Mouse (Mus musculus): ENCODE results near the gene Vmn2r55.
"Not testable (repeated sequence)": the region's sequence is repeated elsewhere in the genome, so short reads cannot be mapped to it uniquely, and the experiment has no call there.

The Vmn2r55 gene

GRCm38 (mm10) chr7:12684903-12685302 lies at the start of gene Vmn2r55:
Gene Vmn2r55 (minus strand): TSS chr7:12685003.
- DNase-seq (ENCODE audit: low read depth, low spot score) = not testable (repeated sequence)

DNA sequence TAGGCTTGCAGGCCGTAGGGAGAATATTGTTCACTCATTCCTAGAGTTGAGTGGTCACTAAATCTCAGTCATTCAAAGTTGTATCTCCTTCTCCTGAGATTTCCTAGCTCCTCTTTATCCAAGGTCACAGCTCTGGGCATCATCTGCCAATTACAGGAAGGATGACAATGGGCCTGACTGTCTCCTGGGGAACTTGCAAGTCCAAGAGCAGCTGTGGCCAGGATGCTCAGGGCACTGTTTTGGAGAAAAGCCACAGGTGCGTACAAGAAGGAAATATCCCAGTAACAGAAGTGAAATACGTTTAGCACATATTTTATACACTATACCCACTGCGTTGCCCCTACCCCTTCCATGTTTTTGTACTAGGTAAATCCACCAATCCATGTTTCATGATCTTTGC lies 44.6 kb downstream of the Vmn2r55 start, which contains the start of gene Vmn2r54:
Vmn2r54 (minus strand) TSS at position 101 of the 400 bp plus-strand sequence.
- DNase-seq (ENCODE audit: low read depth, low spot score) = not testable (repeated sequence)

DNA sequence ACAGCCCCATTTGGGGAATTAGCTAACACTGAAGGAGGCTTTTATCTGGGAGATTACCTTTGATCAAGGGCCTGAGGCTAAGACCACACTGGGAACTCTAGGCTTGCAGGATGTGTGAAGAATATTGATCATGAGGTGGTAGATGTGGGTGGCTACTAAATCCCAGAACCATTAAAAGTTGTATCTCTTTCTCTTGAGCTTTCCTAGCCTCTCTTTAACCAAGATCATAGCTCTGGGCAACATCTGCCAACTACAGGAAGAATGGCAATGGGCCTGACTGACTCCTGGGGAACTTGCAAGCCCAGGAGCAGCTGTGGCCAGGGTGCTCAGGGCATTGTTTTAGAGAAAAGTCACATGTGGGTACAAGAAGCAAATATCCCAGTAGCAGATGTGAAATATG lies 76.1 kb downstream of the Vmn2r55 start, which contains the start of gene Vmn2r53:
Vmn2r53 (minus strand) TSS at position 101 of the 400 bp plus-strand sequence.
- DNase-seq (ENCODE audit: low read depth, low spot score) = no peak

Measured in A20 (cell line).